ENCODE assay signal across 8 mouse cellular contexts in the genomic region with DNA sequence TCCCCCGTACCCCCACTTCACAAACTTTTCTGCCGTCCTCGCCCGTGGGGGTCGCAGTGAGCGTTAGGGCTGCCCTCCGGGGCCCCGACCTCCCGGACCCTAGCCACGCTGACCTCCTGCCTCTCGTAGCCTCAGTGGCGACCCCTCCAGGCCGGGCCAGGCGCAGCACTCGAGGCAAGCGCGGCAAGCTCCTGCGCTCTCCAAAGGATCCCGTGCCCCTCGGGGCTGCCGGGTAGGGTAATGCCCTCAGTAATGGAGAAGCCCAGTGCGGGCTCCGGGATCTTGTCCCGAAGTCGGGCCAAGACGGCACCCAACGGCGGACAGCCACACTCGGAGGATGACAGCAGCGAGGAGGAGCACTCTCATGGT. TPM values are rescaled to one million over a fixed set of nuclear protein-coding genes. Genes with fewer than 3 reads are reported as not detected.
DNase-seq lines count a peak whose midpoint lies in the region; ATAC-seq and TF ChIP-seq lines count a peak whose summit lies in the region.

No protein-coding gene starts in this region.

- peak; percentile 24; the same call in 1 of the 2 replicates for ATAC-seq in embryonic facial prominence, embryonic 14.5 days (ENCODE audit: low read depth)
- ATAC-seq in heart, embryonic 14.5 days (ENCODE audit: insufficient number of reproducible peaks, insufficient read depth, low FRiP score, low read depth) = no peak
- ATAC-seq in kidney, postnatal 0 days (replicated peaks; ENCODE audit: low FRiP score, low read depth) = peak; percentile 27
- peak; percentile 41 for ATAC-seq in lung, embryonic 15.5 days (ENCODE audit: borderline replicate concordance, extremely low read depth, low FRiP score, low TSS enrichment)

- H3K9me3 ChIP-seq in ES-Bruce4 (replicated peaks; ENCODE audit: control insufficient read depth, insufficient read depth, low read length, poor library complexity, severe bottlenecking) = no peaks in the 10 kb centered on the region
- no peaks in the 10 kb centered on the region for H3K9me3 ChIP-seq in embryonic facial prominence, embryonic 14.5 days (ENCODE audit: control insufficient read depth, low read length)
- H3K9me3 ChIP-seq in heart, embryonic 14.5 days (ENCODE audit: control insufficient read depth, low read length) = no peaks in the 10 kb centered on the region
- H3K9me3 ChIP-seq in kidney, postnatal 0 days (replicated peaks; ENCODE audit: low read length) = no peaks in the 10 kb centered on the region
- H3K9me3 ChIP-seq in lung, embryonic 15.5 days = no peaks in the 10 kb centered on the region

- TF ChIP-seq POLR2A in ES-Bruce4 (IDR thresholded peaks at IDR 0.05; ENCODE audit: insufficient read depth, low read length) = no peak
- TF ChIP-seq POLR2A in olfactory bulb, adult 2 months (IDR thresholded peaks at IDR 0.05; ENCODE audit: insufficient read depth, low read depth, low read length) = no peak

- peak overlapping the region; percentile 87 for H3K4me2 ChIP-seq in embryonic facial prominence, embryonic 14.5 days (ENCODE audit: low read depth, low read length)
- H3K4me2 ChIP-seq in heart, embryonic 14.5 days (ENCODE audit: low read length) = peak overlapping the region; percentile 93
- H3K4me2 ChIP-seq in kidney, postnatal 0 days (ENCODE audit: low read length) = peak overlapping the region; percentile 97
- peak overlapping the region; percentile 94 for H3K4me2 ChIP-seq in lung, embryonic 15.5 days

- H3K27ac ChIP-seq in ES-Bruce4 (ENCODE audit: insufficient read depth, low read length) = peak overlapping the region; percentile 45; the same call in 1 of the 2 replicates
- peak overlapping the region; percentile 93 for H3K27ac ChIP-seq in embryonic facial prominence, embryonic 14.5 days (replicated peaks; ENCODE audit: low read depth, low read length)
- peak overlapping the region; percentile 78 to 95 for H3K27ac ChIP-seq in heart, embryonic 14.5 days (replicated peaks in 1 of 2; ENCODE audit: control insufficient read depth in 1 of 2, insufficient read depth in 1 of 2, low read depth in 2 of 2, low read length in 2 of 2)
- peak overlapping the region; percentile 83 for H3K27ac ChIP-seq in kidney, postnatal 0 days
- H3K27ac ChIP-seq in lung, embryonic 15.5 days = peak overlapping the region; percentile 91
- no peak overlapping the region for H3K27ac ChIP-seq in olfactory bulb, adult 2 months (ENCODE audit: insufficient read depth, low read depth, low read length)

- no peaks in the 10 kb centered on the region for H3K27me3 ChIP-seq in ES-Bruce4 (ENCODE audit: control insufficient read depth, insufficient read depth, low read length, poor library complexity, severe bottlenecking)
- H3K27me3 ChIP-seq in embryonic facial prominence, embryonic 14.5 days (replicated peaks; ENCODE audit: control insufficient read depth, insufficient read depth, low read length) = no peaks in the 10 kb centered on the region
- no peaks in the 10 kb centered on the region for H3K27me3 ChIP-seq in heart, embryonic 14.5 days (ENCODE audit: control insufficient read depth, insufficient read depth, low read length)
- no peaks in the 10 kb centered on the region for H3K27me3 ChIP-seq in kidney, postnatal 0 days (ENCODE audit: insufficient read depth, low read length)
- H3K27me3 ChIP-seq in lung, embryonic 15.5 days = no peaks in the 10 kb centered on the region

- H3K36me3 ChIP-seq in ES-Bruce4 (ENCODE audit: control insufficient read depth, insufficient read depth, low read length, poor library complexity, severe bottlenecking) = peaks cover 25% of the 10 kb centered on the region
- H3K36me3 ChIP-seq in embryonic facial prominence, embryonic 14.5 days (ENCODE audit: control insufficient read depth, insufficient read depth, low read length) = peaks cover 35% of the 10 kb centered on the region
- peaks cover 40% of the 10 kb centered on the region for H3K36me3 ChIP-seq in heart, embryonic 14.5 days (ENCODE audit: control insufficient read depth, insufficient read depth, low read length)
- peaks cover 3% of the 10 kb centered on the region; the same call in 1 of the 2 replicates for H3K36me3 ChIP-seq in kidney, postnatal 0 days (ENCODE audit: insufficient read depth, low read length)
- H3K36me3 ChIP-seq in lung, embryonic 15.5 days = peaks cover 6% of the 10 kb centered on the region

- TF ChIP-seq EP300 in ES-Bruce4 (IDR thresholded peaks at IDR 0.05; ENCODE audit: insufficient read depth, low read depth, low read length) = no peak

- peak; percentile 75 for TF ChIP-seq CTCF in ES-Bruce4 (IDR thresholded peaks at IDR 0.05; ENCODE audit: low read depth, low read length)
- peak; percentile 78 for TF ChIP-seq CTCF in kidney, postnatal 0 days (IDR thresholded peaks at IDR 0.05; ENCODE audit: low read depth)
- TF ChIP-seq CTCF in olfactory bulb, adult 2 months (IDR thresholded peaks at IDR 0.05; ENCODE audit: insufficient read depth, low read depth, low read length) = peak; percentile 78

- peaks cover 2% of the 10 kb centered on the region for H3K4me1 ChIP-seq in ES-Bruce4 (ENCODE audit: control insufficient read depth, insufficient read depth, low read length)
- H3K4me1 ChIP-seq in embryonic facial prominence, embryonic 14.5 days (ENCODE audit: control insufficient read depth, insufficient read depth, low read length) = peaks cover 35% of the 10 kb centered on the region
- H3K4me1 ChIP-seq in heart, embryonic 14.5 days (ENCODE audit: control insufficient read depth in 2 of 2, insufficient read depth in 2 of 2, low read length in 2 of 2) = peaks cover 38 to 50% of the 10 kb centered on the region in 2 experiments
- peaks cover 46% of the 10 kb centered on the region for H3K4me1 ChIP-seq in kidney, postnatal 0 days (replicated peaks; ENCODE audit: insufficient read depth, low read length)
- peaks cover 56% of the 10 kb centered on the region for H3K4me1 ChIP-seq in lung, embryonic 15.5 days
- peaks cover 51% of the 10 kb centered on the region for H3K4me1 ChIP-seq in olfactory bulb, adult 2 months (ENCODE audit: control insufficient read depth, insufficient read depth, low read length)

- peak overlapping the region; percentile 89 for H3K4me3 ChIP-seq in ES-Bruce4 (ENCODE audit: low read depth, low read length)
- peak overlapping the region; percentile 88 for H3K4me3 ChIP-seq in embryonic facial prominence, embryonic 14.5 days (ENCODE audit: low read depth, low read length)
- H3K4me3 ChIP-seq in heart, embryonic 14.5 days (ENCODE audit: control insufficient read depth in 1 of 2, insufficient read depth in 1 of 2, low read depth in 1 of 2, low read length in 2 of 2) = peak overlapping the region; percentile 76 to 85
- peak overlapping the region; percentile 64 for H3K4me3 ChIP-seq in kidney, postnatal 0 days (replicated peaks; ENCODE audit: low read depth, low read length)
- peak overlapping the region; percentile 75 for H3K4me3 ChIP-seq in lung, embryonic 15.5 days
- peak overlapping the region; percentile 83 for H3K4me3 ChIP-seq in olfactory bulb, adult 2 months (ENCODE audit: insufficient read depth, low read depth, low read length)

- H3K9ac ChIP-seq in ES-Bruce4 (ENCODE audit: low read depth, poor library complexity, severe bottlenecking) = peak overlapping the region; percentile 98
- peak overlapping the region; percentile 90 for H3K9ac ChIP-seq in embryonic facial prominence, embryonic 14.5 days (ENCODE audit: low read depth, low read length)
- peak overlapping the region; percentile 91 for H3K9ac ChIP-seq in heart, embryonic 14.5 days (ENCODE audit: low read length)
- H3K9ac ChIP-seq in kidney, postnatal 0 days (ENCODE audit: low read depth, low read length) = peak overlapping the region; percentile 82
- H3K9ac ChIP-seq in lung, embryonic 15.5 days = peak overlapping the region; percentile 76

- peak; percentile 67 to 71 for DNase-seq in adrenal gland, postnatal 4 days (ENCODE audit: low spot score in 2 of 2)
- DNase-seq in embryonic facial prominence, embryonic 14.5 days (ENCODE audit: low spot score) = peak; percentile 79
- DNase-seq in kidney, postnatal 0 days (ENCODE audit: low spot score) = peak; percentile 77
- DNase-seq in urinary bladder, adult 2 months (ENCODE audit: low spot score) = peak; percentile 71

- 1% methylated on average over 21 of the region's 30 CpGs for WGBS in embryonic facial prominence, embryonic 14.5 days
- WGBS in heart, embryonic 14.5 days = under 1% methylated on average over 30 of the region's 30 CpGs
- under 1% methylated on average over 30 of the region's 30 CpGs for WGBS in kidney, postnatal 0 days
- 0% methylated on average over 30 of the region's 30 CpGs for WGBS in lung, embryonic 15.5 days
- WGBS in olfactory bulb, adult 2 months = under 1% methylated on average over 30 of the region's 30 CpGs

RNA-seq across cellular contexts. Expression of gene Rcor2, which starts 1.6 kb away (rescaled TPM):
- 69.4 and 78.5 TPM in 2 replicates for polyA plus RNA-seq in ES-Bruce4 (2011; ENCODE audit: insufficient read depth, insufficient read length, low read depth, missing spikeins)
- 10 to 100 TPM; 13.4 to 14.8 TPM for total RNA-seq in adrenal gland, postnatal 4 days (2021)
- 10.8 and 11.7 TPM in 2 replicates for polyA plus RNA-seq in embryonic facial prominence, embryonic 14.5 days (2014; fragmentation: Nextera tagmentation; extraction: Ambion mirVana)
- polyA plus RNA-seq in heart, embryonic 14.5 days (2014; fragmentation: Nextera tagmentation; extraction: Ambion mirVana) = 6.1 and 10.7 TPM in 2 replicates
- 4.9 and 6.3 TPM in 2 replicates for polyA plus RNA-seq in kidney, postnatal 0 days (2015; fragmentation: Nextera tagmentation; extraction: Ambion mirVana)
- polyA plus RNA-seq in lung, embryonic 15.5 days (2015; fragmentation: Nextera tagmentation; extraction: Ambion mirVana) = 9.7 and 12.4 TPM in 2 replicates
- not detected in 2 replicates for polyA plus RNA-seq in olfactory bulb, adult 2 months (2012; ENCODE audit: insufficient read depth, insufficient read length, low replicate concordance, missing spikeins)
- 10.2 and 10.4 TPM in 2 replicates for polyA plus RNA-seq in urinary bladder, adult 2 months (2012; rRNA removed)

RNA-seq across cellular contexts. Expression of gene Naa40, which starts 27.7 kb away (rescaled TPM):
- 41.0 and 45.1 TPM in 2 replicates for polyA plus RNA-seq in ES-Bruce4 (2011; ENCODE audit: insufficient read depth, insufficient read length, low read depth, missing spikeins)
- 10 to 100 TPM; 47.1 to 48.3 TPM for total RNA-seq in adrenal gland, postnatal 4 days (2021)
- 47.8 and 48.4 TPM in 2 replicates for polyA plus RNA-seq in embryonic facial prominence, embryonic 14.5 days (2014; fragmentation: Nextera tagmentation; extraction: Ambion mirVana)
- polyA plus RNA-seq in heart, embryonic 14.5 days (2014; fragmentation: Nextera tagmentation; extraction: Ambion mirVana) = 55.9 and 58.5 TPM in 2 replicates
- polyA plus RNA-seq in kidney, postnatal 0 days (2015; fragmentation: Nextera tagmentation; extraction: Ambion mirVana) = 47.3 and 55.8 TPM in 2 replicates
- polyA plus RNA-seq in lung, embryonic 15.5 days (2015; fragmentation: Nextera tagmentation; extraction: Ambion mirVana) = 55.1 and 61.5 TPM in 2 replicates
- polyA plus RNA-seq in olfactory bulb, adult 2 months (2012; ENCODE audit: insufficient read depth, insufficient read length, low replicate concordance, missing spikeins) = not detected in 2 replicates
- 25.7 and 27.6 TPM in 2 replicates for polyA plus RNA-seq in urinary bladder, adult 2 months (2012; rRNA removed)

RNA-seq across cellular contexts. Expression of gene Cox8a, which starts 51.3 kb away (rescaled TPM):
- 584 and 638 TPM in 2 replicates for polyA plus RNA-seq in ES-Bruce4 (2011; ENCODE audit: insufficient read depth, insufficient read length, low read depth, missing spikeins)
- 100 to 1,000 TPM; 687 to 720 TPM for total RNA-seq in adrenal gland, postnatal 4 days (2021)
- polyA plus RNA-seq in embryonic facial prominence, embryonic 14.5 days (2014; fragmentation: Nextera tagmentation; extraction: Ambion mirVana) = 995 and 1,073 TPM in 2 replicates
- polyA plus RNA-seq in heart, embryonic 14.5 days (2014; fragmentation: Nextera tagmentation; extraction: Ambion mirVana) = 2,457 and 2,575 TPM in 2 replicates
- polyA plus RNA-seq in kidney, postnatal 0 days (2015; fragmentation: Nextera tagmentation; extraction: Ambion mirVana) = 2,325 and 2,471 TPM in 2 replicates
- polyA plus RNA-seq in lung, embryonic 15.5 days (2015; fragmentation: Nextera tagmentation; extraction: Ambion mirVana) = 793 and 848 TPM in 2 replicates
- not detected in 2 replicates for polyA plus RNA-seq in olfactory bulb, adult 2 months (2012; ENCODE audit: insufficient read depth, insufficient read length, low replicate concordance, missing spikeins)
- polyA plus RNA-seq in urinary bladder, adult 2 months (2012; rRNA removed) = 508 and 528 TPM in 2 replicates
